Mouse (Mus musculus) hindbrain, embryonic 13.5 days (tissue): Measurements from ENCODE around the gene Erap1. TPM values are rescaled to one million over a fixed set of nuclear protein-coding genes. Genes with fewer than 3 reads are reported as not detected.

Experiments
- ATAC-seq: fragments of 200-750 bp; cut with Nextera tagmentation; 2 replicates; pipeline ENCODE4 v1.8.0; 2017; ENCODE audit warnings: moderate TSS enrichment; ENCODE audit not compliant: low FRiP score
- H3K27ac ChIP-seq: fragments of 300-500 bp; sonication (generic); 2 replicates; pipeline ENCODE4 v1.5.1; 2015; ENCODE audit warnings: inconsistent platforms, mild to moderate bottlenecking, moderate library complexity
- H3K27me3 ChIP-seq: fragments of 300-500 bp; sonication (generic); 2 replicates; pipeline ENCODE4 v1.6.1; 2015; ENCODE audit warnings: mild to moderate bottlenecking, inconsistent platforms
- H3K36me3 ChIP-seq: fragments of 300-500 bp; sonication (generic); 2 replicates; pipeline ENCODE4 v1.6.1; 2015; ENCODE audit warnings: mild to moderate bottlenecking, inconsistent platforms
- H3K4me1 ChIP-seq: fragments of 300-500 bp; sonication (generic); replicated peaks from 2 replicates; pipeline ENCODE4 v1.6.1; 2015; ENCODE audit warnings: inconsistent platforms
- H3K4me2 ChIP-seq: fragments of 300-500 bp; sonication (generic); 2 replicates; pipeline ENCODE4 v1.6.1; 2015; ENCODE audit warnings: inconsistent platforms, mild to moderate bottlenecking, moderate library complexity
- H3K4me3 ChIP-seq: fragments of 300-500 bp; sonication (generic); 2 replicates; pipeline ENCODE4 v1.5.1; 2015; ENCODE audit warnings: mild to moderate bottlenecking, inconsistent platforms
- H3K9ac ChIP-seq: fragments of 300-500 bp; sonication (generic); 2 replicates; pipeline ENCODE4 v1.6.1; 2015; ENCODE audit warnings: mild to moderate bottlenecking, inconsistent platforms
- H3K9me3 ChIP-seq: fragments of 300-500 bp; sonication (generic); 2 replicates; pipeline ENCODE4 v1.6.1; 2016; ENCODE audit warnings: inconsistent platforms
- WGBS: fragments of 180-500 bp; shearing (Covaris S2); methylation state at CpG from one replicate; pipeline ENCODE4 v1.1.7; 2015; 5-methylcytosine and 5-hydroxymethylcytosine counted together
- polyA plus RNA-seq: library from polyadenylated mRNA; unstranded; fragments of >200 nt; fragmentation: Nextera tagmentation; extraction: Ambion mirVana; gene quantifications from 2 replicates; pipeline ENCODE4 v1.2.1, GENCODE M21; 2015

Erap1 gene
- polyA plus RNA-seq, 1 experiment from 2014 or later = 4.6 TPM

DNA sequence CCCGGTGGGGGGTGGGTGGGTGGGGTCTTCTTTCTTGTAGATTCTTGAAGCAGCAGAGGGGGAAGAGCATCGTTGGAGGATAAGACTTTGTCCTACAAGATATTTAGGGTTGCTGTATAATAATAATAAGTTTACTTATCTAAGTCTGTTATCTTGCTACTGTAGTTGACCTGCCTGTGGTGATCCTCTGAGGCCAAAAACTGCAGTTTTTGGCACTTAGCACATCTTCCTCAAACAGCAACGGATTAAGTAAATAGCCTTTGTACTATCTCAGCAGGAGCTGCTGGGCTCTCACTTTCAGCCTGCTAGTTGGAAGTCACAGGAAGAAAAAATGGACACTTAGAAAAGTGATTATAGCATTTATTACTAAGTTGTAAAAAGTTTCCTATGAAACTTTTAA, 56.9 kb downstream of the Erap1 start:
- ATAC-seq = no peak
- WGBS = 55% methylated on average over 3 of the region's 3 CpGs
- H3K27me3 ChIP-seq = no peaks in the 10 kb centered on the region
- no peak overlapping the region for H3K4me3 ChIP-seq
- no peak overlapping the region for H3K9ac ChIP-seq
- H3K9me3 ChIP-seq = no peaks in the 10 kb centered on the region
- H3K36me3 ChIP-seq = no peaks in the 10 kb centered on the region
- H3K4me1 ChIP-seq = no peaks in the 10 kb centered on the region
- H3K27ac ChIP-seq = no peak overlapping the region
- no peak overlapping the region for H3K4me2 ChIP-seq

DNA sequence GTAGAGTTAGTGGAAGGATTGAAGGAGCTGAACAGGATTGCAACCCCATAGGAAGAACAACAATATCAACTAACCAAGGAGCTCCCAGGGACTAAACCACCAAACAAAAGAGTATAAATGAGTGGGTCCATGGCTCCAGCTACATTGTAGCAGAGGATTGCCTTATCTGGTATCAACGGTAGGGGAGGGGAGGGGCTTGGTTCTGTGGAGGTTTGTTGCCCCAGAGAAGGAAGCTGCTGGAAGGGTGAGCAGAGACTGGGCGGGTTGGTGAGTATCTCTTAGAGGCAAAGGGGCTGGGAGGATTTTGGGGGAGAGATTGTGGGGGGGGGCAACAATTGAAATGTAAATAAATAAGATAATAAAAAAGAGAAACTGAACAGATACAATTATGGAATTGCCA, 79.6 kb downstream of the Erap1 start:
- WGBS = 87% methylated on average over 2 of the region's 2 CpGs
- no peak overlapping the region for H3K4me2 ChIP-seq
- no peak overlapping the region for H3K9ac ChIP-seq
- ATAC-seq = no peak
- H3K36me3 ChIP-seq = 0 out of 2 replicates have a peak, but pooled peaks cover 2% of the 10 kb centered on the region
- H3K4me3 ChIP-seq = no peak overlapping the region
- H3K9me3 ChIP-seq = no peaks in the 10 kb centered on the region
- no peaks in the 10 kb centered on the region for H3K27me3 ChIP-seq
- no peak overlapping the region for H3K27ac ChIP-seq
- no peaks in the 10 kb centered on the region for H3K4me1 ChIP-seq

DNA sequence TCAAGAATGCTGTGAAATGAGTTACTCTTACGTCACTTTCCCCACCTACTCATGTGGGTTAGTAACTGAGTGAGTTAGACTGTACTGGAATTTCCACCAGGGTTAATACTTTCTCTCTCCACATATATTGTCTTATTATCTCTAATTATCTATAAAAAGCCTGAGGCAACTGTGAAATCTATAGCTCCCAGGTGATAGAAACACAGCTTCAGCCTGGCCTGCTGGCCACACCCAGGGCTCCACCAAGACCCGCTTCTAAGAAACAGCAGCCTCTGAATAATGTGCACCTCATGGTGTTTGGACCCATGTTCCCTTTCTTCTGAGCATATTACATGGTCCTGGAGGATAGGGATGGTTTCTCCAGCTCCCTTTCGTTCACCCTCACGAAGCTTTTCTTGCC, 94.4 kb downstream of the Erap1 start:
- Histone ChIP-seq H3K27ac (no peak overlapping the region), H3K4me3 (no peak overlapping the region), H3K9ac (no peak overlapping the region), H3K27me3 (no peaks in the 10 kb centered on the region), H3K4me1 (no peaks in the 10 kb centered on the region), H3K9me3 (no peaks in the 10 kb centered on the region), H3K4me2 (no peak overlapping the region), H3K36me3 (peaks cover 3% of the 10 kb centered on the region; the same call in 1 of the 2 replicates)
- WGBS = 88% methylated on average over 4 of the region's 4 CpGs
- no peak for ATAC-seq

DNA sequence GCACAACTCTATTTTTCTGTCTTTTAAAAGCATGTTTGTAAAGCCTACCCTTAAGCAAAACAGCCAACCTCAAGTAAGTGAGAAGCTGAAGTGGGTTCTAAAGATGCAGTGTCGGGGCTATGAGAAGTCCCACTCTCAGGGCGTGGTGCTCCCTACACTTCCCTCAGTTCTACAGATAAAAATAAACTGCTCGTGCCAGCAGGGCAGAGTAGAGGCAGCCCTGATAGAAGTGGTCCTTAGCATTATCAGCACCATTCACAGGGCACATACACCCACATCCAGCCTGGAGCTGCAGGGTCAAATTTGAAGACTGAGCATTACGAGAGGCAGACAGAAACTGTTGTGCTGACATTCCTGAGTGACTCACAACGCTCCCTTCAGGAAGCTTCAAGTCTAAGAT, 96.5 kb downstream of the Erap1 start:
- Histone ChIP-seq H3K27ac (no peak overlapping the region), H3K4me1 (no peaks in the 10 kb centered on the region), H3K4me3 (no peak overlapping the region), H3K9me3 (no peaks in the 10 kb centered on the region), H3K36me3 (no peaks in the 10 kb centered on the region), H3K27me3 (no peaks in the 10 kb centered on the region), H3K4me2 (no peak overlapping the region), H3K9ac (no peak overlapping the region)
- WGBS = 88% methylated on average over 5 of the region's 5 CpGs
- ATAC-seq = no peak

DNA sequence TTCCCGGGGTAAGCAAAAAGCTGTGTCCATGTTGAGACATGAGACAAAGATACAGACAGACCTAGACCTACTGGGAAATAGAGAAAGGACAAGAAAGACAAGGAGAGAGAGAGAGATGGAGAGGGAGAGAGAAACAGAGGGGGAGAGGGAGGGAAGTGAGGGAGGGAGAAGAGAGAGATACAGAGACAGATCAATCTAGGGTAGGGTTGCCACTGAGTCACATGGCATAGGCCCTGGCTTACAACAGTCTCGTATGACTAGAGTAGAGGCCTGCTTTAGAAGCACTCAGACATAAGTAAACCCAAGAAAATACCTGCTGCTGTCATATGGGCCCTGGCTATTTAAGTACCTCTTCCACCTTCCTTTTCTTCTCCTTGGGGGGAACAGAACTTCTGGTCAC, 97.0 kb downstream of the Erap1 start:
- no peaks in the 10 kb centered on the region for H3K9me3 ChIP-seq
- H3K27me3 ChIP-seq = no peaks in the 10 kb centered on the region
- H3K27ac ChIP-seq = no peak overlapping the region
- H3K4me1 ChIP-seq = no peaks in the 10 kb centered on the region
- no peak overlapping the region for H3K4me2 ChIP-seq
- no peaks in the 10 kb centered on the region for H3K36me3 ChIP-seq
- no peak for ATAC-seq
- H3K4me3 ChIP-seq = no peak overlapping the region
- H3K9ac ChIP-seq = no peak overlapping the region
- WGBS = 89% methylated on average over 2 of the region's 2 CpGs

Other genes with a start within 250 kb of the Erap1 start
- gene Zfp72, start 248.7 kb upstream of the Erap1 start, polyA plus RNA-seq = 5.8 and 6.5 TPM in 2 replicates
- gene Ftl1-ps1, start 239.9 kb upstream of the Erap1 start, polyA plus RNA-seq = 109 TPM in 2 replicates
- gene Zfp825, start 145.6 kb upstream of the Erap1 start, polyA plus RNA-seq = 17.3 and 17.8 TPM in 2 replicates
- gene Cast, start 169.2 kb downstream of the Erap1 start, polyA plus RNA-seq = 10.0 and 11.1 TPM in 2 replicates